Mouse (Mus musculus) splenic B cell, adult 2 months (primary cell): ENCODE results near the gene Prph.

Experiments used
- DNase-seq: peaks from one replicate; pipeline ENCODE4 v3.0.0-alpha.2; 2011; ENCODE audit warnings: low read depth, low spot score
- H3K27me3 ChIP-seq: 2 replicates; pipeline ENCODE4 v1.6.1; 2012; ENCODE audit warnings: mild to moderate bottlenecking, low read length, moderate library complexity, mixed read lengths; ENCODE audit not compliant: control insufficient read depth, poor library complexity, insufficient read depth, severe bottlenecking
- H3K36me3 ChIP-seq: 2 replicates; pipeline ENCODE4 v1.6.1; 2012; ENCODE audit warnings: mild to moderate bottlenecking, low read length, moderate library complexity, mixed read lengths; ENCODE audit not compliant: control insufficient read depth, poor library complexity, insufficient read depth, severe bottlenecking

Gene Prph

DNA sequence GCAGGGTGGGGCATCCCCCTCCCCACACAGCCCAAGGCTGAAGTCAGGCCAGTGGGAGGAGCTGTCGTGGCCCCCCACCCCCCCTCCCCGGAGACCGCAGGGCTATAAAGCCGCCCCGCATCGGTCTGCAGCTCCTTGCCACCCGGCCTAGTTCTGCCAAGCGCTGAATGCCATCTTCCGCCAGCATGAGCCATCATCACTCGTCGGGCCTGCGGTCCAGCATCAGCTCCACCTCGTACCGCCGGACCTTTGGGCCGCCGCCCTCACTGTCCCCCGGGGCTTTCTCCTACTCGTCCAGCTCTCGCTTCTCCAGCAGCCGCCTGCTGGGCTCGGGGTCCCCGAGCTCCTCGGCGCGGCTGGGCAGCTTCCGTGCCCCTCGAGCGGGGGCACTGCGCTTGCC, at the start of gene Prph:
Gene Prph, plus strand, starts transcription at position 135 of the 400 bp plus-strand sequence.
- Histone ChIP-seq H3K27me3 (no peaks in the 10 kb centered on the region), H3K36me3 (no peaks in the 10 kb centered on the region)
- no peak for DNase-seq

DNA sequence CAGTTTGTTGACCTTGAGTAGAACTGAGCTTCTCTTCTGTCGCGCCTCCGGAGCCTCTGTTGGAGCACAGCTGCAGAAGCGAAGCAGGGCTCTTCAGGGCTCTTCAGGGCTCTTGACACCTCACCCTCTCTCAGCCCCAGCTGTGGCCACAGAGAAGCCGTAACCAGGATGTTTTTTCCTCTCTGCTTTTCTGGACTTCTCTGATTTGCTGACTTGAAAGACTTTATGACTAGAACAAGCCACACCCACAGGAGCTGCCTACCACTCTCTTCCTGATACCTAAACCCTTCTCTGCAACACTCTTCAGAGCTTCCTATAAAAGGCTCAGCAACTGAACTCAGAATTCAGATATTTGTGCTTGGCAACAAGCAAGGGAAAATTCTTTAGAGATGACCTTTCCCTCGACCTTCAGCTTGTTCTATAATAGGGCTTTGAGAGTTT, 46.2 kb upstream of the Prph start:
- H3K36me3 ChIP-seq: no peaks in the 10 kb centered on the region
- peak; percentile 60 for DNase-seq

DNA sequence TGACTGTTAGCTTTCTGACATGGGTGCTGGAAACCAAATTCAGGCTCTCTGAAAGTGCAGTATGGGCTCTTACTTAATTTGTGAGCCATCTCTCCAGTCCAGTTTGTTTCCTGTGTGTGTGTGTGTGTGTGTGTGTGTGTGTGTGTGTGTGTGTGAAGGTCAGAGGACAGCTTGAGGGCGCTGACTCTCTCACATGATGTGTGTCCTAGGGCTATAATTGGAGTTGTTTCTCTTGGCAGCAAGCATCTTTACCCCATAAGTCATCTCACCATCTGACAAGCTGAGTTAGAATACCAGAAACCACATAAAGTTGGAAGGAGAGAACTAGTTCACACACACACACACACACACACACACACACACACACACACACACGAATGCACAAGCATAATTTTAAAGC, 44.1 kb upstream of the Prph start:
- no peak for DNase-seq
- H3K27me3 ChIP-seq: no peaks in the 10 kb centered on the region
- no peaks in the 10 kb centered on the region for H3K36me3 ChIP-seq

More for the DNA sequence above, 46.2 kb upstream of the Prph start:
- no peaks in the 10 kb centered on the region for H3K27me3 ChIP-seq

DNA sequence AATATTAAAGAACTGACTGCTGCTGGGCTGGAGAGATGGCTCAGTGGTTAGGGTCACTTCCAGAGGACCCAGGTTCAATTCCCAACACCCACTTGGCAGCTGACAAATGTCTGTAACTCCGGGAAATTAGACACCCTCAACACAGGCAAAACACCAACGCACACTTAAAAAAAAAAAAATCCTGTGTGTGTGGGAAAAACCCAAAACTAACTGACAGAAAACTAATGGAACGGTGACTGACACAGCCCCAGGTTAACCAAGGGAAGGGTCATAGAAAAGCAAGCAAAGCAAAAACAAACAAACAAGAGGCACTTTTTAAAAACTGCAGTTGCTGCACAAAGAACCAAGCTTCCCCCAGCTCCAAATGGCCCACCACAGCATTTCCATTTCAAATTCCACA, 43.0 kb upstream of the Prph start:
- no peak for DNase-seq
- no peaks in the 10 kb centered on the region for H3K27me3 ChIP-seq
- no peaks in the 10 kb centered on the region for H3K36me3 ChIP-seq

DNA sequence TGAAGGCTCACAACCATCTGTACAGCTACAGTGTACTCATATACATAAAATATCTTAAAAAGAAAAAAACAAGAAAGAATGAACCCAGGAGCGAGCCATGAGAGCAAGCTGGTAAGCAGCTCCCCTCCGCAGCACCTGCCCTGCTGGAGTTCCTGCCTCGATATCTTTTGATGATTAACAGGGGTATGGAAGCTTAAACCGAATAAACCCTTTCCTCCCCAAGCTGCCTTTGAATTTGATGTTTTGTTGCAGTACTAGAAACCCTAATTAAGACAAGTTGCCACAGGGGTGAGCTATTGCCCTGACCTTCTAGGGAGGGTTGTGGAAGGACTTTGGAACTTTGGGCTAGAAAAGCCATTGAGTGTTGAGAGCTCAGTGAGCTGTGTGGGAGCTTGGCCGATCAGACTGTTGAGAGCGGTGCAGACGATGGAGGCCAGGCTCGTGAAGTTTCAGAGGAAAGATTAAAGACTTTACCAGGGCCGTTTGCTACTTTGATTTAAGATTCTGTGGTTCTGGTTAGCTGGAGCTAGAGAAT, 40.4 kb upstream of the Prph start:
- DNase-seq: no peak
- Histone ChIP-seq H3K36me3 (no peaks in the 10 kb centered on the region), H3K27me3 (no peaks in the 10 kb centered on the region)

DNA sequence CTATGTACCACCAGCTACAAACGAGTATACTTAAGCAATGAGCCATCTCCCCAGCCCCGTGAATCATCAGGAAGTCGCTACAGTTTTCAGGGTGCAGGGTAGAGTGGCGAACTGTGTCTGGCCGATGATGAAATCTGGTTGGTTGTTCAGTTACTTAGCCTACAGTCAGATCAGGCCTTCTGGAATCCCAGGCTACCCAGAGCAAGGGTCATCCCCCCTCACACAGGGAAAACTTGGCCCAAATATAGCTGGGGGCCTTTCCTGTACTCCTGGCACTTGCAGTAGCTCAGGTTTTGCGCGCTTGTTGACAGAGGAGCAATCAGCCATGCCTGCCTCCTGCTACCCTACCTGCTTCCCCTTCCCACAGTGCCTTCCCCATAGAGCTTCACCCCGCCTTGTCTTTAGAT, 37.6 kb upstream of the Prph start:
- DNase-seq: no peak
- Histone ChIP-seq H3K27me3 (no peaks in the 10 kb centered on the region), H3K36me3 (no peaks in the 10 kb centered on the region)

DNA sequence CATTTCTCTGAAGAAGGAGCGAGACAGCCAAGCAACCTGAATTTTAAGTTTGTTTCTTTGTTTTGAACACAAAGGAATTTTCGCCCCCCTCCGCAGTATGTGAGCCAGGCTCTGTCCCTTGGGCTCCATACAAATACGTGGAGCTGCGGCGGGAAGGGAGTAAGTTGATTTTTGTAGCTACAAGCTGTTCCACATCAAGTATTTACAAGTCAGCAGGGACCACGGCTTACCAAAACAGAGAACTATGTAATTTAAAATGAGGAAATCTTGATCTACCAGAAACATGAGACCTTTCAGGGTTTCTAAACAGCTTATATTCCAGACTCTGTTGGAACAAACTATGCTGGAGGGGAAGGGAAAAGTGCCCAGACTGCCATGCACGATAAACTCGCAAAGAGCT, 37.0 kb upstream of the Prph start:
- no peak for DNase-seq
- Histone ChIP-seq H3K36me3 (no peaks in the 10 kb centered on the region), H3K27me3 (no peaks in the 10 kb centered on the region)

DNA sequence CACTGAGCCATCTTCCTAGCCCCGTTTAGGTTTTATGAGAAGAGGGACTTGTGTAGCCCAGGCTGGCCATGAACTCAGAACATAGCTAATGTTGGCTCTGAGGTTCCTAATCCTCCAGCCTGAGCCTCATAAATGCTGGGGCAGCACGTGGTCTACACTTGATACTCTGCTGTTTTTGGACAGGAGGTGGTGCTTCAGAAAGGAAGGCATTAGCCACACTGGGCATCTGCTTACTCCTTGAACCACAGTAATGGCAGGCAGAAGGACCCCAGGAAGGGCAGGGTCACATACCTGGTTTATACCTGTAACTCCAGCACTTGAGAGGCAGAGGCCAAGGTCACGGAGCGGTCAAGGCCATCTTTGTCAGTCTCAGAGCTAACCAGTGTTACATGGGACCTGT, 36.3 kb upstream of the Prph start:
- no peak for DNase-seq
- no peaks in the 10 kb centered on the region for H3K27me3 ChIP-seq
- no peaks in the 10 kb centered on the region for H3K36me3 ChIP-seq

DNA sequence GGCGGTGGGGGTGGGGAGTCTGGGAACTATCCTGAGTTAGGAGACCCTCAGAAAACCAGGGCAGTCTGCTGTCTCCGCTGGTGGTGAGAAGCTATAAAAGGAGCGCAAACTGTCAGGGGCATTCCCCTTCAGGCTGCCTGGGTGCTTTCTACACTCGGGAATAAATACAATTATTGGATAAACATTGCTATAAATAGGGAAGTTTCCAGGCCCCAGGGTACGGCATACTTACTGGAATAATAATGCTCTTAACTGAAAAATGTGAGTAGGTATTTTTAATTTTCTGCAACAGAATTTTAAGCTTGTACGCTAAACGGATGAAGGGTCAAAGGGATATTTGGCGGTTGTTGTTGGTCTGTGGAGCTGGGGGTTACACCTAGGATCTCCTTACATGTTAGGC, 35.5 kb upstream of the Prph start:
- no peak for DNase-seq
- Histone ChIP-seq H3K27me3 (no peaks in the 10 kb centered on the region), H3K36me3 (no peaks in the 10 kb centered on the region)

DNA sequence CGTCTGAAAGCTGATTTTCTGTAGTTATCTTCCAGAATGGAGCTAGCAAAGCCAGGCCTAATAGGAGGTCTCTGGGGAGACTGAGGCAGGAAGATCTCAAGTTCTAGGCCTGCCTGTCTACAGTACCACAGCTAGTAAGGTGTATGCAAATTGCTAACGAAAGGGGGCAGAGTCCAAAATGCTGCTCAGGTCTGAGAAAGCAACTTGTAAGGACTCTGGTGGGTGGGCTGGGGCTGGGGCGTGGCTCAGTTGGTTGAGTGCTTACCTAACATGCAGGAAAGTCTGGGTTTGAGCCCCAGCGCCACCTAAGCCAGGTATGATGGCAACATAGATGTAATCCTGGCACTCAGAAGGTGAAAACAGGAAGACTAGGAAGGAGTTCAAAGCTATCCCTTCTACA, 34.8 kb upstream of the Prph start:
- DNase-seq: no peak
- Histone ChIP-seq H3K36me3 (no peaks in the 10 kb centered on the region), H3K27me3 (no peaks in the 10 kb centered on the region)

DNA sequence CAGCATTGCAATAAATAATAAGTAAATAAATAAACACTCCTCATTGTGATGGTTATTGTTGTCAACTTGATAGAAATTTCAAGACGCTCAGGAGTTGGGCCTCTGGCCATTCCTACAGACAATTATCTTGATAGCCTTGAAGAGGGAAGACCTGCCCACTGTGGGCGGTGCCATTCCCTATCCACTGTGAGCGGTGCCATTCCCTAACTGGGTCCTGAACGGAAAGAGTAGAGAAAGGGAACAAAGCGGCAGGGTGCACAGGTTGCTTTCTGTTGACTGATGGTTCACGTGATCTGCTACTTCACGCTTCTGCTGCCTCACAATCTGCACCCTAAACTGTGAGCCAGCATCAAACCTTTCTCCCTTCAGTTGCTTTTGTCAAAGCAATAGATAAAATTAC, 33.7 kb upstream of the Prph start:
- Histone ChIP-seq H3K27me3 (no peaks in the 10 kb centered on the region), H3K36me3 (no peaks in the 10 kb centered on the region)
- no peak for DNase-seq

DNA sequence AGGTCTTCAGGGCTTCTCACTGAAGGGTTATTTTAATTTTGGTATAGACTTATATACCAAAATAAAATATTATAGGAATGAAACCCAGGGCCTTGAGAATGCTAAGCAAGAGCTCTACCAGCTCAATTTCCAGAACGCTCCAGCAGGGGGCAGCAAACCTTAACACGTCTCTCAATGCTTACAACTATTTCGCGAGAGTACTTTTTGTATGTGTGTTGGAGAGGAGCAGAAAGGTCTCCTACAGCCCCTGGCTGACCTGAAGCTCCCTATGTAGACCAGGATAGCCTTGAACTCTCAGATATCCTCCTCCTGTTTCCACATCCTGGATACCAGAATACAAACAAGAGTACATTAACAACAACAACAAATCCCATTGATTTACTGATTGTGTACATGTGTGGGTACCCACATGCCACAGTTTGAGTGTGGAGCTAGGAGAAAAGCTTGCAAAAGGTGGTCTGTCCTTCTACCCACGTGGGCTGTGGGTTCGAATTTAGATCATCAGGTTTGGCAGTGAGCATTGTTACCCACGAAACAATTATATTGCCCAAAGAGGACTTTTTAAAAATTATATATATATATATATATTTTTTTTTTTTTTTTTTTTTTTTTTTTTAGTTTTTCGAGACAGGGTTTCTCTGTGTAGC, 30.2 kb upstream of the Prph start:
- DNase-seq: peak; percentile 88

DNA sequence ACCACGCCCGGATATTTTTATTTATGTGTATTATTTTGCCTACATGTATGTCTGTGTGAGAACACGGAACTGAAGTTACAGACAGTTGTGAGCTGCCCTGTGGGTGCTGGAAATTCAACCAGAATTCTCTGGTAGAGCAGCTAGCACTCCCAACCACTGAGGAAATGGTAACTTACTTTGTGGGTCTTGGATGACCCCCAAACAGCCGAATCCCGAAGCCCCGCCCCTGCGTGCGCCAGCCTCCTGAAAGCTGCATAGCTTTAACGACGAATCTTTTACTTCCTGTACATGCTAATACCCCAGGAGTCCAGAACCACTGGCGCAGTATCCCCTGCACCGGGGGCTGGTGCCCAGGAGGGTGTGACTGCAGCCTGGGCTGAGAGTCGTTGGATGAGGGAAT, 29.6 kb upstream of the Prph start:
- no peak for DNase-seq
- Histone ChIP-seq H3K36me3 (no peaks in the 10 kb centered on the region), H3K27me3 (no peaks in the 10 kb centered on the region)

More for the DNA sequence above, 30.2 kb upstream of the Prph start:
- Histone ChIP-seq H3K36me3 (no peaks in the 10 kb centered on the region), H3K27me3 (no peaks in the 10 kb centered on the region)

DNA sequence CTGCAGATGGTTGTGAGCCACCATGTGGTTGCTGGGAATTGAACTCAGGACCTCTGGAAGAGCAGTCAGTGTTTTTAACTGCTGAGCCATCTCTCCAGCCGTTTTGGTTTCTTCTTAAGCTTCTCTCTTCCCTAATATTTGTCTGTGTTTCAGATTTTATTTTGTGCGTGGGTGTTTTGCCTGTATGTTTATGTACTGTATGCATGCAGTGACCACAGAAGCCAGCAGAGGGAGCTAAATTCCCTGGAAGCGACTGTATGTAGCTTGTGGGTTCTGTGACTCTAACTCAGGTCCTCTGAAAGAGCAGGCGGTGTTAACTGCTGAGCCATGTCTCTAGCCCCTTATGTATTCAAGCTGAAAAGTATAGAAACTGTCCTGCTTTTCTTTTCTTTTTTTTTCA, 28.7 kb upstream of the Prph start:
- no peaks in the 10 kb centered on the region for H3K36me3 ChIP-seq
- H3K27me3 ChIP-seq: no peaks in the 10 kb centered on the region
- DNase-seq: peak; percentile 82

DNA sequence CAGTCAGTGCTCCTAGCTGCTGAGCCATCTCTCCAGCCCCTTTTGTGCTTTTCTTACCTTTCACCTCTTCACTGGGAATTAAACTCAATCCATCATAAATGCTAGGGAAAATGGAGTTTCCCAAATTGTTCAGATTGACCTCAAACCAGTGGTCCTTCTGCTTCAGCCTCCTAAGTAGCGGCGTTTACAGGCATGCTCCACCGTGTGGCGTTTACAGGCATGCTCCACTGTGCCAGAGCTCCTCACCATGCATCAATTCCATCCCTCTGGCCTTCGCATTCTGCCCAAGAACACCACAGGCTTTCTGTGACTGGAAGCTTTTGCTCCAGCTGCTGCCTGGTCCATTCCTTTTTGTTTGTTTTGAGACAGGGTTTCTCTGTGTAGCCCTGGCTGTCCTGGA, 27.9 kb upstream of the Prph start:
- DNase-seq: no peak
- Histone ChIP-seq H3K27me3 (no peaks in the 10 kb centered on the region), H3K36me3 (no peaks in the 10 kb centered on the region)

DNA sequence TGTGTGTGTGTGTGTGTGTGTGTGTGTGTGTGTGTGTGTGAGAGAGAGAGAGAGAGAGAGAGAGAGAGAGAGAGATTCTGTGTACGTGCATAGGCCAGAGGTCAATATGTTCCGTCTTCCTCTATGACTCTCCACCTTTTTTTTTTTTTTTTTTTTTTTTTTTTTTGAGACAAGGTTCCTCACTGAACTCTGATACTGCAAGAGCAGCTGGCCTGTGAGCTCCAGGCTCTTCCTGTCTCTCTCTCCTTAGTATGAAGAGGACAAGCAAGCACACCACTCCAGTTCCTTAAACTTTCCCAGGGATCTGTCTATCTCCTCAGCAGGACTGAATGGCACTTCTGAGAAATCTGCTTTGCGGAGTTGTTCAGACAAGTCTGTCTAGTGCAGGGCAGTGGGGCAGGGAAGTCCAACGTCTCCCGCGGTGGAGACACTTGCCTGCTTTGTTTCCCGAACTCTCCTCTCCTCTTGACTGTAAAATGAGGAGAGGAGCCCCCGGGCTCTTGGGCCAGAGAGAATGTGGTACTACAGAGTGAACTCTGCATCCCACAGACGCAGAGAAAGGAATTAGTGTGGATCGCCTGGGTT, 26.0 kb upstream of the Prph start:
- Histone ChIP-seq H3K36me3 (no peaks in the 10 kb centered on the region), H3K27me3 (no peaks in the 10 kb centered on the region)
- peak; percentile 18 for DNase-seq
